Mouse (Mus musculus) left cerebral cortex, postnatal 14 days (tissue): ENCODE measurements around the gene Tex264. TPM values are rescaled to one million over a fixed set of nuclear protein-coding genes. Genes with fewer than 3 reads are reported as not detected.
"Not testable (repeated sequence)": the region's sequence is repeated elsewhere in the genome, so short reads cannot be mapped to it uniquely, and the experiment has no call there.

Experiments used
- DNase-seq, 2 experiments: peaks; one replicate each; pipeline ENCODE4 v3.0.0; 2021 to 2022; ENCODE audit warnings: low spot score in 2 of 2, mixed read lengths in 1 of 2
- intact Hi-C: fragments of 180-260 bp; cut with DNase I; formaldehyde crosslinking; loops from one replicate; pipeline ENCODE4 v1.15.1; 2025
- total RNA-seq, 2 experiments: library from RNA; stranded (reverse); gene quantifications; 2 replicates each; pipeline ENCODE4 v1.2.3; 2021

Tex264 gene
- total RNA-seq, 2 experiments from 2014 or later = 103 to 117 TPM

DNA sequence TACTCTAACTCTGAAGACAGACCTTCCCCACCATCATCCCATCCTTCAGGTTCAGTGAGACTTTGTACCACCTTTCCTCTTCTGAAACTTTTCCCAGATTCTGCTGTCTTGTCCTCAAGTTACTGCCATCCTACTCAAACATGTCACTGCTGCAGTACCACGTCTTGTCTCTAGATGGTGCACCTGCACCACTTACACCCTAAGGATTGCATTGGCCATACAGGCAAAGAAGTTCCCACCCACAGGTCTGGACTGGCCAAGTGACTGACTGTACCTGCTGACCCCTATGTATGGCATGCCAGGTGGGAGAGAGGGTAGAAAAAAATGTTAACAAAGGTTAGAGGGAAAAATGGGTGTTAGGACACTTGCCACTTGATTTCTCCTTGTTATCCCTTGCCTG lies 10.2 kb downstream of the Tex264 start:
- intact Hi-C loops = loop anchor here (5.0 kb wide), 1 partner anchor 212 kb away; the partner anchor contains the start of gene Rbm15b
- DNase-seq = peak; percentile 92 to 94

DNA sequence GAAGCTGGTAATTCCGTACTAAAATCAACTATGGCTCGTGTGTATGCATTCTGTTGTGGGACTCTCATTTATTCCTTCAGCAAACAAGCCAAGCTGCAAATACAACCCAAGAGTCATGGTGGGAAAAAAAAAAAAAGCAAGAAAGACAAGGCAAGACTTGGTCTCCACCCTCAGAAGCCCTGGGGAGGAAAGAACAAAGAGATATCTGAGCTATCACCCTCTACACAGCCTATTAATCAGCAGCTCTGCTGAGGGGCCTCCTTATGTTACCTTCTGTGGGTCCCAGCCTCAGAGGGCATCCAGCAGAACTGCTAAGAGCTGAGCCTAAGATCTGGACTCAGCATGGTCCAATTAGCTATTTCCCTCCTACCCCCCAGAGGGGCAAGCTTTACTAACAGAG lies 11.9 kb downstream of the Tex264 start:
- intact Hi-C loops = no loop called here
- no peak for DNase-seq

DNA sequence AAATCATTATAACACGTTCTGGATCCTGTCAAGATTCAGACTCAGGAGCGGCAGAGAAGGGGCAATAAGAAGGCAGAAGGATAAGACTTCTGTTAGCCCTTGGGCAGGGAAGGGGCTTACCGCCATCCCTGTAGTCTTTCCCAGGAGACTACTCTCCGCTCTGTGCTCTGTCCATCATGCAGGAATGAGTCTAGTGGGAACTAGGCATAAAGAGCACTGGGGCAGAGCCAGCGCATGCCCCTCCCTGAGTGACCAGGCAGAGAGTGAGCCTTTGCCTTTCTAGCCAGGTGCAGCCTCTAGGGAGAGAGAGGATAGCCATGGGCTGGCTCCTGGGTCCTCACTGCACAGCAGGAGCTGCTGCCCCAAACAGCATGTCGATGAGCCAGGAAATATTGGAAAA lies 20.9 kb downstream of the Tex264 start:
- intact Hi-C loops = no loop called here
- no peak for DNase-seq

GRCm38 (mm10) chr9:106664433-106664832 lies 21.3 kb downstream of the Tex264 start:
- intact Hi-C loops = no loop called here

GRCm38 (mm10) chr9:106663200-106663599 lies 22.5 kb downstream of the Tex264 start:
- intact Hi-C loops = no loop called here
- DNase-seq = no peak

More at GRCm38 (mm10) chr9:106664433-106664832, 21.3 kb downstream of the Tex264 start:
- peak; percentile 76 to 90 for DNase-seq

GRCm38 (mm10) chr9:106659935-106660334 lies 25.8 kb downstream of the Tex264 start:
- DNase-seq = no peak
- intact Hi-C loops = no loop called here

GRCm38 (mm10) chr9:106659441-106659840 lies 26.3 kb downstream of the Tex264 start:
- intact Hi-C loops = no loop called here
- DNase-seq = no peak

- intact Hi-C loops = no loop called here
These were observed 28.1 kb downstream of the Tex264 start for GRCm38 (mm10) chr9:106657592-106657991.

GRCm38 (mm10) chr9:106656820-106657219 lies 28.9 kb downstream of the Tex264 start:
- intact Hi-C loops = no loop called here
- DNase-seq = no peak

More at GRCm38 (mm10) chr9:106657592-106657991, 28.1 kb downstream of the Tex264 start:
- DNase-seq = peak in 1 of 2 experiments; percentile 51

DNA sequence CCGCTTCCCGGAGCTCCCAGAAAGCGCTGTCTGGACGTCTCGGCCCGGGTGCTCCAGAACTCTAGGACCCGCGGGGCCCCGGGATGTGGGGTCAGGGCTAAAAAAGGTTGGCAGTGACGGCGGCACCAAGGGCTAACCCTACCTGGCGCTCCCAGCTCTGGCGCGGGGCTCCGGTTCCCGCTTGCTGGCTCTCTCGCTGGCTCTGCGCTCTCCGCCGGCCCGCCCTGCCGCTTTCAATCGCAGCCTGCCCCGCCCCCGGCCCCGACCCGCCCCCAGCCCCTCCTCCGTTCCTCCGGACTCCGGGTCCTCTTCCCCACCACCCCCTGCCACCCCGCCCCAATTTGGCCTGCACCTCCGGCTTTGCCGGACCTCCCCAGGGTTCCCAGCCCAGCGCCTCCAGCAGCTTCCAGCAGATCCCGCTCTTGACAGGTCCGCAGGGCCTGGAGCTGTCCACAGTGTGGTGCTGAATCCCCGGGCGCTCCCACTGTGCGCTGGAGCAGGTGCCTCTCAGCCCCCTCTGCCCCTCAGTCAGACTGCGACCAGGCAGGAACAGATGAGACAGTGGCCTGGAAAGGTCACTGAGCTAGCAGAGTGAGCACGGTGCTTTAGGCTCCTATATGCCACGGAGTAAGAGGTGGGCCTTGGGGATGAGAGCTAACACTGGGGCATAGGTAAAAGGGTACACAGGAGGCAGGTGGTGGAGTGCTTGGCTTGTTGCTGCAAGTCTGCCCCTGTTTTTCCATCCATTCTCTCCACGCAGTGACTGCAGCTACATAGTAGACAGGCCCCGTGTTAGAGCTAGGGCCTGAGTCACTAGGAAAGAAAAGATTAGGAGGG lies 29.6 kb downstream of the Tex264 start, which contains the start of gene Grm2:
Grm2 (minus strand) TSS at position 199 of the 837 bp plus-strand sequence.
- intact Hi-C loops = no loop called here
- peak in 1 of 2 experiments; percentile 51 for DNase-seq

DNA sequence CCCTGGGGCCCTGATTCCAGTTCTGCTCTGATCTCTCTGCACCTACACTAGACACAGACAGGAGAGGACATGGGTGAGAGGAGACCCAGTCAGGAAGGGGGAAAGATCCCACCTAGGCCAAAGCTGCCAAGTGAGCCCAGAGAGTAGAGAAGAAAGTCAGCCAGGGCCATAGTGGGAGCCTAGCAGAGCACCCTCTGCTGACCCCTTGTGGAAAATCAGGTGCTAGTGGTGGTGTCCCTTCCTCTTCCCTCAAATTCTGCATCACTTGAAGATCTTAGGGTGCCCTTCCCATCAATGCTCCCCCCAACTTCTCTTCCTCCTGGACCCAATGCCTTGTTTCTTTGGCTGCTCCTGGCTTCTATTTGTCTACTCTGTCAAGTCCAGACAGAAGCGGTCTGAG lies 33.0 kb downstream of the Tex264 start:
- intact Hi-C loops = no loop called here
- no peak for DNase-seq

DNA sequence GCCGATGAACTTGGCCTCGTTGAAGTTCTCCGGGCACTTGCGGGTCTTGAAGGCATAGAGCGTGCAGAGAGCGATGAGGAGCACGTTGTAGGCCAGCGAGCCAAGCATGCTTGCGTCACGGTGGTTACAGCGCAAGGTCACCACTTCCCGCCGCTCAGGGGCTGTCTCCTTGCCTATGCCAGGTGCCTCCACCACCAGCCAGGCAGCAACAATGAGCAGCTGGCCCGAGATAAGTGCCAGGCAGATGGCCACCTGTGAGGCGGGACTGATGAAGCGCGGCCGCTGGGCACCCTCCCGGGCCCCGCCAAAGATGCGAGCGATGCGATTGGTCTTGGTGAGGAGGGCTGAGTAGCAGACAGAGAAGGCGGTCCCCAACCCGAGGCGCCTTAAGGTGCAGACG lies 38.5 kb downstream of the Tex264 start:
- intact Hi-C loops = no loop called here
- no peak for DNase-seq

DNA sequence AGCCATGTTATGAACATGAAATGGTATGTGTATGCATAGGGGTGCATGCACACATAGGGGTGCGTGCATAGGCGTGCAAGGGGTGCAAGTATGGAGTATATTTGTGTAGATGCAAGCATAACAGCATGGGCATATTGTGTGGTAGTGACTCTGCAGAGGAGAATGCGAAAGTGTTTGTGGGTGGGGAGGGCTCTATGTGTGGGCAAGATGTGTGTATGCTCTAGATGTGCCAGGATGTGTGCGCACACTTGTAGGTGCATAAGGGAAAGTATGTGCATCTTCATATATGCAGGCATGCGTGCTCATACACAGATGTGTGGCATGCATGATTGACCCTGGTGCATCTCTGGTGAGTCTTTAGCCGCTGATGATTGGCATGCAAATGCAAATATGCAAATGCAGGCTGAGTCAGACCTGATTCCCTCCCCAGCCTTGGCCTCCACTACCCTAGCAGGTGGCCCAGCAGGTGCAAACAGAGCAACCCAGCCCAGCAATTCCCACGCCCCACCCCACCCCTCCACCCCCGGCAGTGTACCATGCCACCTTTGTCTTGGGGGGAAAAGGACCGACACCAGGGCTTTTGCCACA lies 39.9 kb downstream of the Tex264 start:
- no peak for DNase-seq
- intact Hi-C loops = no loop called here

GRCm38 (mm10) chr9:106643787-106644186 lies 41.9 kb downstream of the Tex264 start:
- no peak for DNase-seq
- intact Hi-C loops = loop anchor here (2.0 to 5.0 kb wide), 2 partner anchors 43 to 111 kb away; no protein-coding TSS in a partner anchor

DNA sequence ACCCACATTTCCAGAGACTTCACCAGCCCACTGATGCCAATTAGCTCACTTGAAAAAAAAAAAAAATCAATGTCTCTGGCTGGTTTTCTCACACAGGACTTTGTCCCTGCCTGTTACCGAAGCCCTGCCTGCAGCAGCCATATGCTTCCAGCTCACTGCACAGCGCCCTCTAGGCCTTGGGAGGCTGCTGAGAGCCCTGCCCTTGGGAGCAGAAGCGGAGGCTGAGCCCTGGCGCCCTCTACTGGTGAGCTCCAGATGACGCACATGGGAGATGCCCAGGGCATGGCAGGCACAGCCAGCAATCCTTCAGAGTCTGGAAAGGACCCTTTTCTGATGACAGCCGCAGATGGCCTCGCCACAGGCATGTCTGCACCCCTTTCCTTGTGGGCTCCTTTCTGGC lies 42.6 kb downstream of the Tex264 start:
- intact Hi-C loops = loop anchor here (2.0 to 5.0 kb wide), 2 partner anchors 42 to 111 kb away; no protein-coding TSS in a partner anchor
- peak; percentile 82 to 88 for DNase-seq

GRCm38 (mm10) chr9:106641346-106641745 lies 44.4 kb downstream of the Tex264 start:
- DNase-seq = no peak
- intact Hi-C loops = loop anchor here (5.0 kb wide), 1 partner anchor 109 kb away; no protein-coding TSS in a partner anchor

- no peak for DNase-seq
- intact Hi-C loops = no loop called here
These were observed 47.6 kb downstream of the Tex264 start for GRCm38 (mm10) chr9:106638154-106638553.

DNA sequence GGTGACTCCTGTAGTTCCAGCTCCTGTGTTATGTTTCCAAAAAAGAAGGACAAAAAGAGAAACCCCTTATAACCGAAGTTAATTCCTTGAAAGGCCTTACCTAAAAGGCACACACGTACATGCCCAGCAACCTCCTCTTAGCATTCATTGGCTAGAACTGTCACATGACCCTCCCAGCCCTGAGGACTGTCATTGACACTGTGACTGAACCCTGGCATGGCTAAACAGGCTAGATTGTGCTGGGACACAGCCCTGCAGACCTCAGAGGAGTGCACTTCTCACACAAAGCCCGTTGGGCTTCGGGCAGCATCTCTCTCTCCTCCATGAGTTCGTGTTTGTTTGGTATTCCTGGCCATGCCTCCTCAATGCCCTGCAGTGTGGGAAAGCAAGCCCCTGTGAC lies 53.5 kb downstream of the Tex264 start:
- intact Hi-C loops = no loop called here
- no peak for DNase-seq

GRCm38 (mm10) chr9:106627796-106628195 lies 57.9 kb downstream of the Tex264 start:
- DNase-seq, intact Hi-C loops: not testable (repeated sequence)

- DNase-seq = no peak
- intact Hi-C loops = no loop called here
These were observed 59.4 kb downstream of the Tex264 start, which contains the start of gene Iqcf6 for GRCm38 (mm10) chr9:106626282-106626681. Gene Iqcf6, plus strand, starts transcription at chr9:106626582.
